Mouse (Mus musculus): ENCODE data around the gene Ssc4d.

Ssc4d gene

DNA sequence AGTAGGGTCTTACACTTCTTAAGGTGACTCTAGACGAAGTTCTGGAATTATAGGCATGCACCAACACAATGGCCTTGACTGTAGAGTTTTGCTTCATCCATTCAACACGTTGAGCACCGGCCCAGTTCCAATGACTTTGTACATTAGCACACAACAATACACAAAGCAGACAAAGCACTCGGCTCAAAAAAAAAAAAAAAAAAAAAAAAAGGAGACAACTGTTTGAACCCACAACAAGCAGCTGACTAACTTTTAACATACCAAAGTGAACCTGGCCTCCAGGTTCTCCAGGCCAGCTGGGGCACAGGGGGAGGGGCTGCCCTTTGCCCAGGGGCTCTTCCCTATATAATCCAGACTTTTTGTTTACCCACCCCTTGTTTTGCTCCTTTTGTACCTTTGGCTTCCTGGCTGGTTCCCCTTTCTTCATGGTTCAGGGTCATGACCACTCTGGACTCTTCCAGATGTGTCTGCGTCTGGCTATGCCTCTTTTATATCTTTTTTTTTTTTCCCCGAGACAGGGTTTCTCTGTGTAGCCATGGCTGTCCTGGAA is 38.6 kb downstream of the Ssc4d start:
- peak; percentile 87 for DNase-seq

DNA sequence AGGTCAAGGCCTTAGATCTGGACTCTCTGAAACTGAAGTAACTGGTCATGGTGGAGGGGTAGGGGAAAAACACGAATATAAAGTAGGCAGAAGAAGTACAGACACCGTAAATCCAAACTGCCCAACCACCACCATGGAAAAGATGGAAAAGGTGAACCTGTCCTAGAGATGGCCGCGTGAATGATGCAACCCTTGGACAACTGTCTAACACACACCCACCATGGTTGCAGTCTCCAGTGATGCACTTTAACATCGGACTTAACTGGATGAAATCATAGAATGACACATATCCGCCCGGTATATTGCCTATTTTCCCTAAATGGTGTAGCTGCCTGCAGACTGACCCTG is 39.2 kb downstream of the Ssc4d start:
- no peak for DNase-seq

DNA sequence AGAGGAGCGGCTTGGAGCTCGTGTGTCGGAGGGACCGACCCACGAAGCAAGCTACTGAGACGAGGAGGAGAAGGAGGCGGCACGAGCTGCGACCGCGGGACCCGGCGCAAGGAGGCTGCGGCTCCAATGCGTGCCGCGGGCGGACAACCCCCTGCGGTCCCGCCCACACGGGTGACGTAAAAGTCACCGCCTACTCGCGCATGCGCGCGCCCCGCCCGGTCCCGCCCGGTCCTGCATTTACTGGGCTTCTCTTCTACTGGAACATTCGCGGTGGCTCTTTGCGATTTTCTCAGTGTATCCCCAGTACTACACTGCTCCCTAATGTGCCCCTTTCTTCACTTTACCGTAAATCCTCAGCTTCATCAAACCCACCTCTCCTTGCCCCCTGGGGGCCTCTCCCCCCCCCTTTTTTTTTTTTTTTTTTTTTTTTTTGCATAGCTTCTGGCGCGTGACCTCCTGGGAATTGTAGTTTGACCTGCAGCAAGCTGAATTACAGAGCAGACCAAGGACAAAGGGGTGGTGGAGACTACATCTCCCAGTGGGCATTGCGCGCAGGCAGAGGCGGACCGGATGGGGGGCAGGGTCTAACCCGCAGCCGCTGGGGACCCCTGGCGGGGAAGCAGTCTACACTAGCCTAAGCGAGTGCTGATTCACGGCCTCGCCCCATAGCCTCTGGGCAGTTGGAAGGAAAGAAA is 39.7 kb downstream of the Ssc4d start, which contains the start of gene Ywhag:
Gene Ywhag (minus strand): TSS at position 136 of the 695 bp plus-strand sequence.
- DNase-seq: peak; percentile 100

DNA sequence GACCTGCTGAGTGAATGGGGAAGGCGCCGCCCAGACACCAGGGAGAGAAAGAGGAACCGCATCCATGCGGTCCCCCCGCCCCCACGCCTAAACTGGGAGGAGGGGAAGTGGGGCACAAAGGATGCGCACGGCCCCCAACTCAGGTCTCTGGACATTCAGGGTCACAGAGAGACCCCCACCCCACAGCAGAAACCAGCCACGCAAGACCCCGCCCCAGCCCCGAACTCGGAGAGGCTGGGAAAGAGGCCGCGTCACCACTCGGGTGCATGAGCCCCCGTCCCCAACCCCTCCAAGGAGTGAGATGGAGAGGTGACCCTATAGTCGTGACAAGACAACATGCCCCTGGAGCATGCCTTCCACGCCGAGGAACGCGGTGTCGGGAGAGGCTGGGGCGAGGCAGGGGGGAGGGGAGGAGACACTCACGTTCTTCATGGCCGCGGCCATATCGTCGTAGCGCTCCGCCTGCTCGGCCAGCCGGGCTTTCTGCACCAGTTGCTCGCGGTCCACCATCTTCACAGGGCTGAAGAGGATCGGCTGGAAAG is 40.4 kb downstream of the Ssc4d start:
- peak; percentile 98 for DNase-seq

DNA sequence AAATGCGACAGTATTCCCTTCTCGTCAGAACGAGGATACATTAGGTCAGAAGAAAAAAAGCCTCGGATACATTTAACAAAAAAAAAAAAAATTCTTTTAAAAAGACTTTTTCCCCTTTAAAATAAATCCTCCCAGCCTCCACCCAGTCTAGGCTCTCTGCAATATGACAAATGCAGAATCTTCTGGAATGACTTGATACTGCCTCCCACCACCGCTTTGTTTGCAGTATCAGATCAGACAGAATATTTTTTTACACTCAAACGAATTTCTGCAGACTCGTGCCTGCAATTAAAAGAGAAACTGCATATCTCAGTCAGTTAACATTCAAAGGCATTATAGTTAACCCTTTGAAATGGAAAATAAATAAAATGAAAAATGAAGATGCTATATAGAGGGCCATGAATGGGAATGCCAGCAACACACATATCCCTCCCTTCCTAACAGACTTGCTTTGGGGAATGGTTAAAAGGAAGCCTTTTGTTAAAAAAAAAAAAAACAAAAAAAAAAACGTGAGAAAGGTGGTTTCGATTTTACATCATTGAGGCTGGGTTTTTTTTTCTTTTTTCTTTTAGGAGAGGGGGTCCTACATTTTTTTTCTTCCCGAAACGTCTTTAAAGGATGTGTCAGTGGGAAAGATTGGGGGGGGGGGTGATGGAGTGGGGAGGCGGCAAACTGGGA is 41.0 kb downstream of the Ssc4d start:
- DNase-seq: no peak

DNA sequence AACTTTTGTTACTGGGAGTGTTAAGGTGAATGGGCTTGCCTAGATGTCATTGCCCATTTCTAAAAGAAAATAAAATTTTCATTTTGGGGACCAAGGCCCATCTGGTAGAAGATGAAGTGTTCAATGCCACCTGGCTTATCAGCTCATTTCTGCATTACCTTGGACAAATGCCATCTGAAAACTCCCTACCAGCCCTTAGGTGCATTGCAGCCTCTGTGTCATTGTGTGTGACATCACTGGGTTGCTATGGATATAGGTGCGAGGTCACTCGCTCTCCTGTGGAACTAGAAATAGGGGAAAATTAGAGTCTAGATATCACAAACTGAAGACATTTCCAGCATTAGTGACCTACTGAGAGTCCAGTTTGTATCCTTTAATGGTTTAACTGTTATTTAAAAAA is 42.0 kb downstream of the Ssc4d start:
- DNase-seq: no peak

DNA sequence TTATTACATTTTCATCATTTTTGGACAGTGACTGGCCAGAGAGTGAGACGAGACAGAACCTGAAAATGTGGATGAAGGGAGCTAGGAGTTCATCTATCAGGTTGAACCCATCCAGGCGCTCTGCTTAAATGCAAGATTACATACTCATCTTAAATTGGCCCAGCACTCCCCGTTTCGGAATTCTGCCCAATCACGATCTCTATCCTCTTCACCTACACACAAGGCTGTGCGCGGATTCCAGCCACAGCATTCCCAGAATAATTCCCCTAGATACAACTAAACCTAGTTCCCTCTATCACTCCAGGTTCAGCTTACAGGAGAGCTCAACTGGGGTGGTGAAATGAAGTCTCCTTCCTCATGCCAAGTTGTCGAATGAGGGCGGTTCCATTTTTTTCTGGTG is 42.8 kb downstream of the Ssc4d start:
- DNase-seq: no peak

DNA sequence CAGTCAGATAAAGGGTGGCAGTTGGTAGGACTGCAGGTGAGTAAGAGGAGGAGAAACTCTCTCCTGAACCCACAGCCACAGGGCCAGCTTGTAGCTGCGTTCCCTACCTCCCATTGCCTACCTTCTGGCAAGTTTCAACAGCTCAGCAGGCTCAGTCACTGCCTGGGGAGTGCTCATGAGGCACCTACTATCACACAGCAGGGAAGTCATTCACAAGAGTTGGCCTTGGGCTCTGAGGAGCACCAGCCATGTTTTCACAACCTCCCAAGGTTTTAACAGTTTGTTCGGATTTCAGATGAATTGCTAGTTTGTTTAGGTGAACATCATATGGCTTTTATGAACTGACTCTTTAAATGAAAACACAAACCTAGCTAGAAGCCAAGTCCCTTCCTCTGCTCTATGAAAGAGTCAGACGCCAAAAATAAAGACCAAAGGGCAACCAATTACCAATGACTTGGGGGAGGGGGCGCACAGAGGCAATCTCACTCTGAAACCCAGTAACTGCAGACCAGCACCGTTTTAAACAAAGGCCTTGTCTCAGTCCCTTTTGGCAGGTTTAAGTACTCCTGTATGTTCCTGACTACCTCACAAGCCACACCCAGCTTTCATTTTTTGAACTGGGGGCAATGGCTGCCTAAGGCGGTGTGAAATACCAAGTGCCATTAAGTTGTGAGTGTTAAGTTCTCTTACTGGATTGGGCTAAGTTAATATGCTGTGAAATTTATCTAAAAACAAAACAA is 44.5 kb downstream of the Ssc4d start:
- no peak for DNase-seq

DNA sequence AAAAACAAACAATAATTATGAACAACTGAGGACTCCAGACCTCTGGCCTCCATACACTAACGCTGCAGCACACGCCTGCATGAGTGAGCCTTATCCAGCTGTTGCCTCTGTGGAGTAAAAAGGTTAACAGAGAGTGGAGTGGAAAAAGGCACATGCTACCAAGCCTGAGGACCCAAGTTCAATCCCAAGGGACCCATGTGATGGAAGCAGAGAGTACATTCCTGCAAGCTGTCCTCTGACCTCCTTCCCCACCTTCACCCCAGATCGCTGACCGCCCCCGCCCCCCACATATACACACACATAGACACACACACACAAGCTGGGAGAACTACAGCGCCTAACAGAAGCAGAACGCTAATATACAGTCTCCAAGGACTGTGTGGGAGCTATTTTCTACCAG is 50.4 kb downstream of the Ssc4d start:
- DNase-seq: peak; percentile 88

DNA sequence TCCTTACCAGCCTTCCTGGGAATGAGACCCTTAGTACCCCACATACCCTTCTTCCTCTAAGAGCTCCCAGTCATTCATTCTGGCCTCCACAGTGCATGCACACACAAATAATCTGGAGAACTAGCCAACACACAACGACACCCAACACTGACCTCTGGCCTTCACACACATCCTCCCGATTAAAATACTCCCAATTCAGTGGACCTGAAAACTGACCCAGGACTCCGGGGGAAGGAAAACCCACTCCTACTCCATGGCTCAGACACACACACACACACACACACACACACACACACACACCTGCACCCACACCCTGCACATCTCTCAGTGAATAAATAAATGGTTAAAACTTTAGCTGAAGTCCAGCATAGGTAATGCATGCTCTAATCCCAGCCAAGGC is 54.4 kb downstream of the Ssc4d start:
- no peak for DNase-seq

DNA sequence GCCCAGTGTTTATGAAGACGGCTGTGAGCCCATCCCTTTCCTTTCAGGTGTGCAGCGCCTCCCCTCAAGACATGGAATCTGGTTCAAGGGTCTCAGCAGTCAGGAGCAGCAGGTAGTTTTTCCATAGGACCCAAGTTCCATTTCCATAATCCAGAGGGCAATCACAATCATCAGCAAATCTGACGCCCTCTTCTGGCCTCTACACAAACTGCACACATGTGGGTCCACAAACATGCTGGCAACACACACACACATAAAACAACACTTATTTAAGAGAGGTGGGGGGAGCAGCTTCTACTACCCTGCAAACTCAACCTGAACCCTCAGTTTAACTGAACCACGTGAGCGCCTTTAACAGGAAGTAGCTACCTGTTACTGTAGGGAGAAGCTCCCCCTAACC is 55.7 kb downstream of the Ssc4d start:
- no peak for DNase-seq

DNA sequence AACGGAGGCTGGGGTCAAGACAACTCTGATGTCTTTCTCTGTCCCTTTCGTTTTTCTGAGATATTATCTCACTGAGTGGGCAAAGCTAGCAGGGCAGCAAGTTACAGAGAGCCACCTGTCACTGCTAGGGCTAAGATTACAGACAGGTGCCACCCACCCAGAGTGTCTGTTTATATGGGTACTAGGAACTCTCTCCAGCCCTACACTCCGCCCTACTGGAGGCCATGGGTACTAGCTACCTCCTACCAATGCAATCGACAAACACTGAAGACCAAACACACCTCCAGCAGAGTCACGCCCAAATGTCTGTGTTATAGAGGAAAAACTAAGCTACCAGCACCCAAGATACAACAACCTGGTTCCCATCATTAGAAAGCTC is 56.3 kb downstream of the Ssc4d start:
- no peak for DNase-seq

DNA sequence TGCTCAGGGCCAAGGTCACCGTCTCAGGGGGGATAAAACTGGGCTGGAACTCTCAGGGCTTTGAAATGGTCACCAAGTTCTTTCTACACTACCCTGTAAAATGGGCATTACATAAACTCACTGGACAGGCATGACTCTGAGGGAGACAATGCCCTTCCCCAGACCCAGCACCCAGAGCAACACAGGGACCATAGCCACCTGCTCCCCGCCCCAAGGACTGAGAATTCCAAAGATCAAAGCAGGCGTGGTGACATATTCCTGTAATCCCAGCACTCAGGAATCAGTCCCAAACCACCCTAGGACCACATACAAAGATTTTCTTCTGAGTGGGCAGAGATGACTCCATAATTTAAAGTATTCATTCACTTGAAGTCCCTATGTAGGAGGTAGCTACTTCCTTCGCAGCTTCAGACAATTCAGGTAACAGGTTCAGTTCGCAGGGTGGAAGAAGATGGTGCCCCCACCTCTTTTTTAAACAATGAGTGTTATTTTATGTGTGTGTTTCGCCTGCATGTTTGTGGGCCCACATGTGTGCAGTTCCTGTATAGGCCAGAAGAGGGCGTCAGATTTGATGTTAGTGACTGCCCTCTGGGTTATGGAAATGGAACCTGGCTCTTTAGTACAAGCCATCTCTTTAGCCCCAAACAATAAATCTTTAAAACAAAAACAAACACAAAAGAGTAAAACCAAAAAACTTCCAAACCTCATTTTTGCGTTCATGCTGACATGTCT is 56.8 kb downstream of the Ssc4d start:
- peak; percentile 87 for DNase-seq

DNA sequence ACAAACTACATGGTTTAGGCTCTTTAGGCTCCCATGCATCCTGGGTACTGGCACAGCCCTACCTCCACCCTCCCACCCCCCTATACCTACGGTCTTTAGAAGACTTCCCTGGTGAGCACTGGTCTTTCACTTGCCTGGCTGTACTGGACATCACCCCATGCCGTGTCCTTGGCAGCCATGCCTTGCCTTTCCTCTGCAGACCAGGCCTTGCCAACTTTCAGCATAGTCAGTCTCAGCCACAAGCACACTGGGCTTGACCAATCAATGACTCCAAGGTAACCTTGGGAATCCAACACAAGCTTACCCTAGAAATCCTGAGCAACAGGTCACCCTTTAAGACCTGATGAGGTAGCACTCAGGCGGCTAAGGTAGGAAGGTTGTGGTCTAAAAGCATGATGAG is 57.7 kb downstream of the Ssc4d start:
- DNase-seq: peak; percentile 93

DNA sequence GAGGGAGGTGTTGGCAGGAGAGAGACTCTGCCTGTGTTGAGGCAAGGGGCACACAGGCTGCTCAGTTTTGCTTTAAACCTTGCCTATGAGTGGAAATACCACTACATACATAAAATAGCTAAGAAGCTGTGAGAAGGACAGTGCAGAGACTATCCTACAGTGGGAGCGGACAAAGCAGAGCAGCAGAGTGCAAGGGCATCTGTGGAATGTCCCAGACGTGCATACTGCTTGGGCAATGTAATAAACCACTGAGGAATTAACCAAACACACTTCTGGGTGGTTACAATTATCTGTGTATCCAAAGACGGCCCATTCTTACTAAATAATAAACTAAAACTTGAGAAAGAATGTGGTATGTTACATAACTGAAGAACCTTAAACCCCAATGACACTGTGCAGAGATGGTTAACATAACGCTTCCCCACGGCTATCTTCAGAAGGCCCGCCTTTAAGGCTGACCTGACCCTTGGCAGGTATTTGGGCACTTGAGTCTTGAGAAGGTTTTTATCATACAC is 58.2 kb downstream of the Ssc4d start:
- no peak for DNase-seq

DNA sequence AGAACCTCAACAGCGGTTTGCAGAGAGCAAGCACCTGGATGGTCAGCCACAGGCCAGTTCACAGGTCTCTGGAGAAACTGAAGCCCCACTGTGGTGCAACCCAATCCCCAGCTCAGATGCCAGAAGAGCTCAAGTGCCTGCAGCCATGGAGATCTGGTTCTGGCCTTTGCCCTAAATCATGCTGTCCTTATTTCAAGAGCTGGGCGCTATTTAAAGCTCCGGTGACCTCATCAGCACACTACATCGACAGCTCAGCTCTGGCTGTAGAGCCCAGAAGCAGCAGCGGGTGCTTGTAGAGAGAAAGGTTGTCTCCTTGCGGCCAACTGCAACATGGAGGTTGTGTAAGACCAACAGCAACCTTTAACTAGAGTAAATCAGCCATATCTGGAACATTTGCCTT is 60.2 kb downstream of the Ssc4d start:
- DNase-seq: peak; percentile 98

DNA sequence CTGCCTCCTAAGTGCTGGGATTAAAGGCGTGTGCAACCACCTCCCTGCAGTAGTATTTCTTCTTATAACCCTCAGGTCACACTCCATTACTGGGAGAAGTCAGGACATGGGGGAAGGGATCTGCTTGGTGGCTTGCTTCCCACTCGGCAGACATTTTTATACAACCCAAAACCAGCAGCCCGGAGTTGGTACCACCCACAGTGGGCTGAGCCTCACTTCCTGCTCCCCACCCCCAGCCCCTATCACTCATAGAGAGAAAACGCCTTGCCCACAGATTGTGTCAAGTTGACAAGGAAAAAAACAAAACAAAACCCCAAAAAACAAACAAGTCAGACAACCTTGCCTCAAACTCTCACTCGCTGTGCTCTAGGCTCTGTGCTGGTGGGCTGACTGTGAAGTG is 61.1 kb downstream of the Ssc4d start:
- peak; percentile 94 for DNase-seq

DNA sequence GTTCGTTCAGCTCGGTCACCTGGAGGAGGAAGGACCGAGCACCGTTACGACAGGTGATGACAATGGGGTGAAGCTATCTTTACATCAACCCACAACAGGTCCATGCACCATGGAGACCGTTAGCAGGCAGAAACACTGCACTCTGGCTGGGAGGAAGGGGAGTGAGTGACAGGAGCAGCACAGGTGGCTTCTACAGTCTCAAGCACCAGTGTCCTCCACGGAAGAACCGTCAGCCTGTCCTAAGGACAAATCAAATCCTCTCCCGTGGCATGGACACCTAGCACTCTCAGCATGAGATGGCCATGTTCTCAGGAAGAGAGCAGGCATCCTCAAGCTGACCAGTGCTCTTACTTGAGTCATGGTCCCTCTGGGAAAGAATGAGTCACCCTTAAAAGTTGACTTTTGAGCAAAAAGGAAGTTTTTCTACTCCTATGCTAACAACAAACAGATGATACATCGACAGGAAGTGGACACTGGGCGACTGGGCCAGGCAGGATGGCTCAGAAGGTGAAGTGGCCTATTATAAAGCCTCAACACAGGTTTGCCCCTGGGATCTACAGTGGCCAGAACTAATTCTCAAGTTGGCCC is 62.6 kb downstream of the Ssc4d start:
- DNase-seq: peak; percentile 93

DNA sequence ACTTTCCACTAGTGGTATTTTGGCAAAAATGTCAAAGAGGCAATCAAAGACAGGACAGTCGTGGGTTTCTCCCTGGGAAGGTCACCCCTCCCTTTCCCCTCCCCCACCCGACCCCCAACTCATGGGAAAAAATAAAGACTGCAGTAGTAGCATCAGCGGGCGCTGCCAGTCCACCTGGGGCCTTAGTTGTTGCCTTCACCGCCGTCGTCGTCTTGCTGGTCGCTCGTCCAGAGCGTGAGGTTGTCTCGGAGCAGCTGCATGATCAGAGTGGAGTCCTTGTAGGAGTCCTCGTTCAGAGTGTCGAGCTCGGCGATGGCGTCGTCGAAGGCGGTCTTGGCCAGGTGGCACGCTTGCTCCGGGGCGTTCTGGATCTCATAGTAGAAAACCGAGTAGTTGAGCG is 63.5 kb downstream of the Ssc4d start:
- peak; percentile 93 for DNase-seq

All from heart, adult 11 months (tissue).